Mouse (Mus musculus) brain, embryonic 14.5 days (tissue): ENCODE measurements around the gene Crlf1.

Experiments used
- CTCF ChIP-seq: fragments of 200-500 bp; IDR thresholded peaks from 2 replicates; pipeline ENCODE4 v1.5.1; 2012; ENCODE audit warnings: inconsistent platforms, mild to moderate bottlenecking, moderate library complexity, borderline replicate concordance; ENCODE audit not compliant: insufficient read depth, insufficient read length; ENCODE audit errors: extremely low read depth
- POLR2A ChIP-seq: fragments of 200-500 bp; IDR thresholded peaks from 2 replicates; pipeline ENCODE4 v1.6.1; 2012; ENCODE audit warnings: mild to moderate bottlenecking, inconsistent platforms, borderline replicate concordance; ENCODE audit not compliant: poor library complexity, insufficient read depth, insufficient read length, severe bottlenecking; ENCODE audit errors: extremely low read depth

DNA sequence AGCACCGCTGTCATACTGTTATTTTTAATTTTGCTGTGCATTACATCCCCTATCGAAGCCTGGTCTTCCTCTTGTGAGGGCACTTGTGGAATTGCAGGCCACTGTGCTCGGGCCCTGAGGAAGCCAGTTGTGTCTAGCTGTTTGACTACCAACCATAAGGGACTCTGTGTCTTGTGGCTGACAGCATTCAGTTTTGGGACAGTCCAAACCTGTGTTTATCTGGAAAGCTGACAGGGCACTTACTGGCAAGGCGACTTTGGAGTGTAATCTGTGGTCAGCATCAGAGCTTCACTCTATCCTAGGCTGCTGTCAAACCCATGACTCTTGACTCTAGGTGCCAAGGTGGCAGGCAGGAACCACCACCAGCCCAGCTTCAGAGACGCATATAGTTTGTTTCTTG is 48.1 kb downstream of the Crlf1 start:
- no peak for TF ChIP-seq CTCF
- TF ChIP-seq POLR2A, result no peak
